Mouse (Mus musculus) hindbrain, embryonic 16.5 days (tissue): Measurements from ENCODE around the gene Plppr3. TPM values are rescaled to one million over a fixed set of nuclear protein-coding genes. Genes with fewer than 3 reads are reported as not detected.
A peak's percentile ranks its signal among the peaks of the same experiment; 100 is the strongest.

Experiments
- ATAC-seq: fragments of 200-750 bp; cut with Nextera tagmentation; 2 replicates; pipeline ENCODE4 v1.8.0; 2017; ENCODE audit warnings: moderate TSS enrichment, moderate library complexity
- H3K27ac ChIP-seq: fragments of 300-500 bp; sonication (generic); 2 replicates; pipeline ENCODE4 v1.5.1; 2014; ENCODE audit warnings: low read depth, mild to moderate bottlenecking, control low read depth, low read length, moderate library complexity
- H3K27me3 ChIP-seq: fragments of 300-500 bp; sonication (generic); replicated peaks from 2 replicates; pipeline ENCODE4 v1.6.1; 2014; ENCODE audit warnings: low read length; ENCODE audit not compliant: control insufficient read depth, insufficient read depth
- H3K36me3 ChIP-seq: fragments of 300-500 bp; sonication (generic); 2 replicates; pipeline ENCODE4 v1.6.1; 2014; ENCODE audit warnings: mild to moderate bottlenecking, low read length, moderate library complexity, mixed read lengths; ENCODE audit not compliant: control insufficient read depth, insufficient read depth
- H3K4me1 ChIP-seq: fragments of 300-500 bp; sonication (generic); 2 replicates; pipeline ENCODE4 v1.6.1; 2014; ENCODE audit warnings: low read depth, low read length; ENCODE audit not compliant: control insufficient read depth, insufficient read depth
- H3K4me2 ChIP-seq: fragments of 300-500 bp; sonication (generic); 2 replicates; pipeline ENCODE4 v1.6.1; 2014; ENCODE audit warnings: mild to moderate bottlenecking, low read length, control low read depth, moderate library complexity
- H3K4me3 ChIP-seq: fragments of 300-500 bp; sonication (generic); 2 replicates; pipeline ENCODE4 v1.5.1; 2014; ENCODE audit warnings: mild to moderate bottlenecking, low read length, control low read depth, moderate library complexity
- H3K9ac ChIP-seq: fragments of 300-500 bp; sonication (generic); 2 replicates; pipeline ENCODE4 v1.6.1; 2014; ENCODE audit warnings: low read depth, mild to moderate bottlenecking, control low read depth, low read length, moderate library complexity
- H3K9me3 ChIP-seq: fragments of 300-500 bp; sonication (generic); 2 replicates; pipeline ENCODE4 v1.6.1; 2014; ENCODE audit warnings: mild to moderate bottlenecking, low read length, moderate library complexity; ENCODE audit not compliant: control insufficient read depth
- whole genome bisulfite sequencing: fragments of 180-500 bp; shearing (Covaris S2); extraction: QIAGEN DNeasy Blood & Tissue Kit; methylation state at CpG from one replicate; pipeline ENCODE4 v1.1.7; 2014; 5-methylcytosine and 5-hydroxymethylcytosine counted together
- polyA plus RNA-seq: library from polyadenylated mRNA; unstranded; fragments of >200 nt; fragmentation: Nextera tagmentation; extraction: Ambion mirVana; gene quantifications from 2 replicates; pipeline ENCODE4 v1.2.1, GENCODE M21; 2015

Plppr3 gene
- polyA plus RNA-seq, 1 experiment from 2014 or later: 387 TPM

DNA sequence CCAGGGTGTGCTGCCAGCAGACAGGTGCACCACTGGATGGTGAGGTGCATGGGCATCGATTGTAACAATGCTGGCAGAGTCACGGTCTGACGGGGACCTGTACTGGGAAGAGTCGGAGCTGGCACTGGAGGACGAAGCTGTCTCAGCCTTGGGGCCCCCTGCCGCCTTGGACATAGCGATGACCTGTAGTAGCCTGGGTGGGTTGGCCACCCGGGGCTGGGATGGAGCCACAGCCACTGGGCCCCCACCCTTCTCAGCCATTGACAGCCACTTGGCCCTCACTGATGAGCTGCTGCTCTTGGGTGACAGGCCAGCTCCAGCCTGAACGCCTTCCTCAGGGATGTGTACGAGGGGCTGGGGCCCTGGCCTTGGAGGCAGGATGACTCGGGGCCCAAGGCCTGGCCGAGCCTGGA is 9.2 kb downstream of the Plppr3 start:
- WGBS: 63% methylated on average over 12 of the region's 12 CpGs
- ATAC-seq: peak; percentile 31; the same call in 1 of the 2 replicates

DNA sequence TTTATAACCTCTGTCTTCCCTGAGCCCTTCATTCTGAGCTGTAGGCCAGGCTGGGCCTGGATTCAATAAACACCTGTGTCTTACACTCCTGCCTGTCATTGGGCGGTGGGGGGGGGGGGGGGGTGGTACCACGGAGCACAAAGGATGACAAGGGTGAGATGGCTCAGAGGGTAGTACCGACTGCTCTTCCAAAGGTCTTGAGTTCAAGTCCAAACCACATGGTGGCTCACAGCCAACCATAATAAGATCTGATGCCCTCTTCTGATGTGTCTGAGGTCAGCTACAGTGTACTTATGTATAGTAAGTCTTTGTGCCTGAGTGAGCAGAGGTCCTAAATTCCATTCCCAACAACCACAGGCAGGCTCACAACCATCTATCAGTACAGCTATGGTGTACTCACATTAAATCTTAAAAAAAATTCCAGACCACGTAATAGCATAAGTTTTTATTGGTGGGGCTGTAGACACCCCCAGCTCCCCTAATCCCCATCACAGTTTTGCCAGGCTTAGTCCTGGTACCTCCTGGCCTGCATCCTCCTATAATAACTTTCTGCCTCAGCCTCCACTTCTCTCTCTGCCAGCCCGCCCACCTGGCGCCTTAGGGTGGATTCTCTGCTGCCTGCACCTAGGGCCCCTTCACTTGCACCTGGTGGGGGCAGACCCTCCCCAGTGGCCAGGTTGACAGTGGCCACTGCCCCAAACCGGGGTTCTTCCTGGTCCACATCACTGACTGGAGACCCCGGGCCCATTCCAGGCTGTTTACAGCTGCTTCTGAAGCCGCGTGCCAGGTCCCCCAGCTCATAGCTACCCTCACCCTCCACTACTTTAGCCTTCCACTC is 9.9 kb downstream of the Plppr3 start:
- Histone ChIP-seq H3K4me3 (no peak overlapping the region), H3K27me3 (no peaks in the 10 kb centered on the region), H3K9ac (0 out of 2 replicates have a peak overlapping the region, but pooled peaks have one; percentile 5), H3K9me3 (no peaks in the 10 kb centered on the region), H3K27ac (no peak overlapping the region), H3K36me3 (peaks cover 52% of the 10 kb centered on the region), H3K4me1 (peaks cover 11% of the 10 kb centered on the region), H3K4me2 (no peak overlapping the region)
- WGBS: 58% methylated on average over 10 of the region's 10 CpGs
- ATAC-seq: peak; percentile 0; the same call in 1 of the 2 replicates

More for the DNA sequence above, 9.2 kb downstream of the Plppr3 start:
- Histone ChIP-seq H3K9me3 (no peaks in the 10 kb centered on the region), H3K4me2 (no peak overlapping the region), H3K27me3 (no peaks in the 10 kb centered on the region), H3K4me1 (peaks cover 11% of the 10 kb centered on the region), H3K9ac (peak overlapping the region; percentile 5; the same call in 1 of the 2 replicates), H3K36me3 (peaks cover 45% of the 10 kb centered on the region), H3K4me3 (no peak overlapping the region), H3K27ac (no peak overlapping the region)

DNA sequence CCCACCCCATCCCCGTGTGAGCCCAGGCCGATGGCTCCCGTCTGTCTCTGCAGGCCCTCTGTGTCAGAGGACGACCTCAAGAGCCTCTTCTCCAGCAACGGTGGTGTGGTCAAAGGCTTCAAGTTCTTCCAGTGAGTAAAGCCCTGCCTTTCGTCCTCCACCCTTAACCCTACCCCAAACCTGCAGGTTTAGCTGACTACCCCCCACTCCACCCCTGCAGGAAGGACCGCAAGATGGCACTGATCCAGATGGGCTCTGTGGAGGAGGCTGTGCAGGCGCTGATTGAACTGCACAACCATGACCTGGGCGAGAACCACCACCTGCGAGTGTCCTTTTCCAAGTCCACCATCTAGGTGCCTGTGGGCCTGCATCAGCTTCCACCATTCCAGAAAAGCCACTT is 11.5 kb downstream of the Plppr3 start:
- H3K9me3 ChIP-seq: no peaks in the 10 kb centered on the region
- peaks cover 56% of the 10 kb centered on the region for H3K36me3 ChIP-seq
- no peak overlapping the region for H3K9ac ChIP-seq
- H3K4me1 ChIP-seq: peaks cover 20% of the 10 kb centered on the region
- H3K4me3 ChIP-seq: no peak overlapping the region
- no peak overlapping the region for H3K4me2 ChIP-seq
- no peak overlapping the region; the same call in 1 of the 2 replicates for H3K27ac ChIP-seq
- ATAC-seq: no peak
- H3K27me3 ChIP-seq: no peaks in the 10 kb centered on the region
- WGBS: 73% methylated on average over 10 of the region's 10 CpGs

DNA sequence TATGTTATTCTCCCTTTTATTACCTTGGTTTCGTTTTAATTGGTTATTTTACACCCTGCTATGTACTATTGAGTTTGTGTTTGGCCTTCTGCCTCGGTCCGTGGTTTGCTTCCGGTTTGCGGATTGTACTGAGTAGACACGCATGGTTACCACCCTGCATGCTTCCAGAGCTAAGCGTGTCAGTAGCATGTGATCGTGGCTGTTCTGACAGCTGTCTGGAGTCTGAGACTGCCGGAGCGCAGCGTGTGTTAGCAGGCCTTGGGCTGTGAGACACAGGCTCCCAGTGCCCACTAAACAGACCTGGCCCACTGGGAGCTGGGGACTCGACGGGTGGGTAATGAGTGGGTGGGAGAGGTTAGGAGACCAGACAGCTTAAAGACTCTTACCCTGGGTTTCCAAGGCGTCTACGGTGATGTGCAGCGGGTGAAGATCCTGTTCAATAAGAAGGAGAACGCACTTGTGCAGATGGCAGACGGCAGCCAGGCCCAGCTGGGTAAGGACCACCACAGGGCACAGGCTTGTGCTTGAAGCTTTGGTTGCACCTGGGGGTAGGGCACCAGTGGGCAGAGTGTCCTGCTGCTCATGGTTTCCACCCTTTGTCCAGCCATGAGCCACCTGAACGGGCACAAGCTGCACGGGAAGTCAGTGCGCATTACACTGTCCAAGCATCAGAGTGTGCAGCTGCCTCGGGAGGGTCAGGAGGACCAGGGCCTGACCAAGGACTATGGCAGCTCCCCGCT is 12.2 kb downstream of the Plppr3 start:
- no peak overlapping the region; the same call in 1 of the 2 replicates for H3K27ac ChIP-seq
- H3K4me3 ChIP-seq: no peak overlapping the region
- H3K27me3 ChIP-seq: no peaks in the 10 kb centered on the region
- peaks cover 27% of the 10 kb centered on the region for H3K4me1 ChIP-seq
- H3K4me2 ChIP-seq: no peak overlapping the region
- H3K9me3 ChIP-seq: no peaks in the 10 kb centered on the region
- ATAC-seq: no peak
- no peak overlapping the region; the same call in 1 of the 2 replicates for H3K9ac ChIP-seq
- WGBS: 72% methylated on average over 23 of the region's 23 CpGs
- peaks cover 56% of the 10 kb centered on the region for H3K36me3 ChIP-seq

- WGBS: 71% methylated on average over 25 of the region's 25 CpGs
- ATAC-seq: no peak
- Histone ChIP-seq H3K27ac (no peak overlapping the region), H3K9ac (no peak overlapping the region), H3K4me2 (no peak overlapping the region), H3K9me3 (no peaks in the 10 kb centered on the region), H3K36me3 (peaks cover 52% of the 10 kb centered on the region), H3K27me3 (no peaks in the 10 kb centered on the region), H3K4me1 (peaks cover 35% of the 10 kb centered on the region), H3K4me3 (no peak overlapping the region)
Observed at GRCm38 (mm10) chr10:79861230-79862048, 13.0 kb downstream of the Plppr3 start.

DNA sequence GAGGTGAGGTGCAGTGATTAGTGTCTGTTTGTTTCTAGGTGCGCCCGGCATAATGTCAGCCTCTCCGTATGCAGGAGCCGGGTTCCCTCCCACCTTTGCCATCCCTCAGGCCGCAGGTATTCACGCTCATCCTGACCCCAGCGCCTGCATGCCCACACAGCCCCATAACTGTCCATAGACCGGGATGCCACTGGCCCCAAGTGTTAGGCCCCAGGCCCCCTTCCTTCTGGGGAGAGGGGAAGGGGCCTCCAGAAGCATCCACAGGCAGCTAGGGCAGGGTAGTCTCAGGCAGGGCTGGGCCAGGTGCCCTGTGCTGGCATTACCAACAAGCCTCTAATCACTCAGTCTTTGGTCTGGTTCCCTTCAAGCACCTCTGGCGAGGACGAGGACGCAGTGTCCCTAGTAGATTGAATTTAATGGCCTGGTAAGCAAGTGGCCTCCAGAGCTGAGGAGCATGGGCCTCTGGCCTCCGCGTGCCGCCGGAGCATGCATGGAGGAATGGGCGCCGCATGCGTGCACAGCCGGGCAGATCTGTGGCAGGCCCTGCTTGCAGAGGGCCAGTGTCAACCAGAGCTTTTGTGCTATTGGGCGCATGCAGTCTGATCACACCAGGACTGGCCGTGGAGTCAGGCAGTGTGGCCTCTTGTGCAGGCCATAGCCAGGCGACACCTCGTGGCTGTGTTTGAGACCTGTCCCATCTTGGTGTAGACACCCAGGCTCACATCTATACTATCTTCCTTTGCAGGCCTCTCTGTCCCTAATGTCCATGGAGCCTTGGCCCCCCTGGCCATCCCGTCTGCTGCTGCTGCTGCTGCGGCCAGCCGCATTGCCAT is 14.1 kb downstream of the Plppr3 start:
- Histone ChIP-seq H3K27me3 (no peaks in the 10 kb centered on the region), H3K27ac (no peak overlapping the region), H3K36me3 (peaks cover 41% of the 10 kb centered on the region), H3K4me3 (no peak overlapping the region), H3K4me1 (peaks cover 45% of the 10 kb centered on the region), H3K9me3 (no peaks in the 10 kb centered on the region), H3K9ac (no peak overlapping the region; the same call in 1 of the 2 replicates), H3K4me2 (no peak overlapping the region)
- ATAC-seq: no peak
- 93% methylated on average over 26 of the region's 26 CpGs for WGBS

DNA sequence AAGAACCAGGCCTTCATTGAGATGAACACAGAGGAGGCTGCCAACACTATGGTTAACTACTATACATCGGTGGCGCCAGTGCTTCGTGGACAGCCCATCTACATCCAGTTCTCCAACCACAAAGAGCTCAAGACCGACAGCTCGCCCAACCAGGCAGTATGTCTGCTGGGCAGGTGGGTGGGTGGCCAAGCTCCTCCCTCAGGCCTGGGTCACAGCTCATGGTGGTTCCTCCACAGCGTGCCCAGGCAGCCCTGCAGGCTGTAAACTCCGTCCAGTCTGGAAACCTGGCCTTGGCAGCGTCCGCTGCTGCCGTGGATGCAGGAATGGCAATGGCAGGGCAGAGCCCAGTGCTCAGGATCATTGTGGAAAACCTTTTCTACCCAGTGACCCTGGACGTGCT is 15.3 kb downstream of the Plppr3 start:
- Histone ChIP-seq H3K27ac (0 out of 2 replicates have a peak overlapping the region, but pooled peaks have one; percentile 7), H3K4me2 (no peak overlapping the region), H3K4me1 (peaks cover 45% of the 10 kb centered on the region), H3K9me3 (no peaks in the 10 kb centered on the region), H3K4me3 (no peak overlapping the region), H3K27me3 (no peaks in the 10 kb centered on the region), H3K36me3 (peaks cover 40% of the 10 kb centered on the region), H3K9ac (no peak overlapping the region; the same call in 1 of the 2 replicates)
- no peak for ATAC-seq
- 81% methylated on average over 11 of the region's 11 CpGs for WGBS

- WGBS: 42% methylated on average over 17 of the region's 17 CpGs
- H3K9me3 ChIP-seq: no peaks in the 10 kb centered on the region
- no peak for ATAC-seq
- H3K4me1 ChIP-seq: peaks cover 45% of the 10 kb centered on the region
- peaks cover 40% of the 10 kb centered on the region for H3K36me3 ChIP-seq
- peak overlapping the region; percentile 26 for H3K27ac ChIP-seq
- no peaks in the 10 kb centered on the region for H3K27me3 ChIP-seq
- no peak overlapping the region for H3K9ac ChIP-seq
- peak overlapping the region; percentile 76 for H3K4me2 ChIP-seq
- peak overlapping the region; percentile 4; the same call in 1 of the 2 replicates for H3K4me3 ChIP-seq
Observed at GRCm38 (mm10) chr10:79858416-79859074, 15.9 kb downstream of the Plppr3 start.
